Mouse (Mus musculus) telencephalon, adult 2 months (tissue): ENCODE data around the gene Gpr146.
A peak's percentile ranks its signal among the peaks of the same experiment; 100 is the strongest.

Experiments
- DNase-seq: peaks from one replicate; pipeline ENCODE4 v3.0.0-alpha.2; 2011; ENCODE audit warnings: low read depth, low spot score

The Gpr146 gene

DNA sequence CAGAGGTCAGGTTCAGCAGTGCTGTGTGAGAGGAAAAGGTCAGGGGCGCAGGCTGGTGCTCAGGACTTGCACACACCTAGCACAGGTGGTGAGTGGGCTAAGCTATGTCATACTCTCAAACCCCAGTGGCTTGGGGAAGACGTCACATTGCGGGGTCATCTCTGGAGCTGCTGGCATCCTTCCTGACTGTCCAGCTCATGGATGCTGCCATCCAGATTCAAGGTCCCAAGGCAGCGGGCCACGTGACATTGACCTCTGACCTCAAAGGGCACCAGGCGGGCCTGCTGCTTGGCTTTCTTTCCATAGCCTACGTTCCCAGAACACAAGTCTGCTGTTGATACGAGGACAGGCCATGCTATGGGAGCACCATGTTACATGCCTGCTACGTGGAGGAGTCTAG, 49.5 kb downstream of the Gpr146 start:
- DNase-seq: no peak

DNA sequence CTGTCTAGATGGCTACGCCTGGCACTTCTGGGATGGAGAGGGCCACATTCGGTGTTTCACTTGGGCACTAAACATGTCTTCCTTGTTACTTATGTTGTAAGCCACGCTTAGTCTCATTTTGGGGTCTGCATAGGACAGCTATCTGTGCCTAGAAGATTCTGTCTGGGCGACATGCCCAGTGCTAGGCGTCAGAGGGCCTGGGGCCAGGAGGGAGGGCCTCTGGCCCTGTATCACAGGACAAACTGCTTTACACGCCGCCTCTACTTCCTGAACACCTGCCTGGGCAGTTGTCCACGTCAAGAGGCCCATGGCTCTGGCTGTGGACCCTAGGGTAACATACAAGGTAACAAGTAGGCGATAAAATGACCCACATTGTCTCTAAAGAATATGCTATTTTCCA, 50.5 kb downstream of the Gpr146 start:
- DNase-seq: no peak

DNA sequence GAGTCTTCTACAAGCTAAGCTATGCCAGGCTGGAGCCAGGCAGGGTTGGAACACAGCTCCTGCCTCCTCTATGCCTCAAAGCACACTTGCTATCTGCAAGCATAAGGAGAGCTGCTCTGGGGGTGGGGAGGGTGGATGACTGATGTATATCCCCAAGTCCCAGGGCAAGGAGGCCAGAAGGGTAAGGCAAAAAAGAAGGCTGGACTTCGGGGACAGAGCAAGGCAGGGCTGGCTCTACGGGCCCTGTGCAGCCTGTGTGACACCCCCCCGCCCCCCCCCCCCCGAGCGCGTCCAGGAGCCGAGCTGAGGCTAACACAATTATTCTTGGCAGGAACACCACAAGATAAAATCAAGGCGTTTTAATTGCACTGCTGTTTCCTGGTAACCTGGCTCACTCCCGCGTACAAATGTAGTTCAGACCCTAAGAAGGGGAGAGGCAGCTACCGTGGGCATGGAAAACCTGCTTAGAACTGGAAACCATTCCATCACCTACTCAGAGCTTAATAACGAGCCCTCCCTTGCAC, 52.4 kb downstream of the Gpr146 start:
- no peak for DNase-seq

DNA sequence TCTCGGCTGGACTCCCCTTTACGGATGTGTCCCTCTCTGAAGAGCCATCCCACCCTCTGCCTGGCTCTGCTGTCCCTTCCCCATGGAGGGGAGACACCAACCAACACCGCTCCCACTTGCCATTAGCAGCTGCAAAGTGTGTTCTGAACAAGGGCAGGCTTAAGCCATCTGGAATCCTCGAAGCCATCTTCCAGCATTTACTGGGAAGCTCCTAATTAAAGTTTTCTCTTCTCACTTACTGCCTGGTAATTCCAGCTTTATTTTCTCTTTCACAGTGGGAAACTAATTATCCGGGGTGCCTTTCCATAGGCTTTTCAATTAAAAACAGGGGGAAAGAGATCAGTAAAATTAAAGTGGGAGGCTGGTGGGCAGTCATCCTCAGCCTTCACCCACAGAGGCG, 54.8 kb downstream of the Gpr146 start:
- no peak for DNase-seq

DNA sequence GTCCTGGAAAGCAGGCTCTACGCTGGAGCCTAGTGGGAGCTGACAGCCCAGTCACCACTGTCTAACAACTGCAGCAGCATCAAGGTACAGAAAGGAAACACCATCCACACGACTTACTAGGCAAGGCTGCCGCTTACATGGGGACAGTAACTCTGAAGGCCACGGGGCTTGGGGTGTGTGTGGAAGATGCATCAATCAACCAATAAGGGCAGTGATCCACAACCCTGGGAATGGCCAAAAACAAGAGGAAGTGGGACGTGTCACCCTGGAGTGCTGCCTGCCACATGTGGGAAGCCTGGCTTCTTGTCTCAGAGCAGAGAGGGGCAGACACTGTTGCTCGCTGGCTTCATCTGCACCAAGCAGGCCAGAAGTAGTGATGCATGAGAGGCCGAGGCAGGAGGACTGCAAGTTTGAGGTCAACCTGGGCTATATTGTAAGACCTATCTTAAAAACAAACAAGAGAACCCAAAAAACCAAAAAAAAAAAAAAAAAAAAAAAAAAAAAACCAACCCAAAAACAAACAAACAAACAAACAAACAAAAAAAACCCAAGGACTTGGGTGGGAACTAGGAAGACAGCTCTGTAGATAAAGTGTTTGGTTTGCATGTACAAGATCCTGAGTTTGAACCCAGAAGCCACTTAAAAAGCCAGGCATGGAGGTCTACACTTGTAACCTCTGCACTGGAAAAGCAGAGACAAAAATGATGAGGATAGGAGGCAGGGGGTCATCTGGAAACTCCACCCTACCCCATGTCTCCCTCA, 55.4 kb downstream of the Gpr146 start:
- no peak for DNase-seq

DNA sequence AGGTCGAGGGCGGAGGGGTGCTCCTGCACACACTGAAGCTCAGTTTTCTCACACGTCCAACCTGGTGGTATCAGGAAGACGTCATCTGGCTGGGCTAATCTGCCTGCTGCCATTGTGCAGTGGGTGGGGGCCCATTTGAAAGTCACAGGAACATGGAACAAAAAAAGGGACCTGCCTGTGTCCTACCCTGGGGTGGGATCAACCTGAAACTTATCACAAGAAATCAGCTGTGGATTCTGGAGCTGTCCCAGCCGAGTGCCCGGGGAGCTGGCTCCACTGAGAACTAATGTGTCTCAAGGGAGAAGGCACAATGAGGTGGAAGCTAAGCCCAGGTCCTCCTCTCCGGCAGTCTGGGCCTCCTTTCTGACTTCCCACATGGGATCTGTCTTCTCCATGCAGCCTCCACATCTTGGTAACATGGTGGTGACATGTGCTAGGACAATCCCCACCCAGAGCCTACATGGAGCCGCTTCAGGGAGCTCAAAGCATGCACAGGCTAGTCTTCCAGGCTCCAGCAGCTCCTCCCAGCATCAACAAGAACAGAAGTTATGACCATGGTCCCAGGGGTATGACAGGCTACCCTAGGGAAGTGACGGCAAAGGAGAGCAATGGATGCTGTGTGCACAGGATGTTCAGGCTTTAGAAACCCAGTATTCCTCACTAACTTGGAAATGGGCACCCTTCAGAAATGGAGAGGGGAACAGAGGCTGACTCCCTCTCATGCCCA, 56.5 kb downstream of the Gpr146 start:
- no peak for DNase-seq

DNA sequence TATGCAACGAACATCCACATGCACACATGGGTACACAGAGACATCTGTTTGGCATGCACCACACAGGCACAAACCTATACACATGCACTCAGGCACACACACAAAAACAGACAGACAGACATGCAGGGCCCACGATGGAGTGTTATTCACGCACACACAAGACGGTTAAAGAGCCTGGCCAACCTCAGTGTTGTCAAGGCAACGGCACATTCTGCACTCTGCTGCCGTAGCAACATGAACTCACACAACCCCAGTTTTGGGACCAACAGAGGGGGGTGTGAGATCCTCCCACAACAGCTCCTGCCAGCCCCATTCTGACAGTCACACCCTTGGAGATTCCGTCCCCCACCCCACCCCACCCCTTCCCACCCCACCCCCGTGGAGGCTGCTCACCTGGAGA, 57.4 kb downstream of the Gpr146 start:
- DNase-seq: peak; percentile 91

DNA sequence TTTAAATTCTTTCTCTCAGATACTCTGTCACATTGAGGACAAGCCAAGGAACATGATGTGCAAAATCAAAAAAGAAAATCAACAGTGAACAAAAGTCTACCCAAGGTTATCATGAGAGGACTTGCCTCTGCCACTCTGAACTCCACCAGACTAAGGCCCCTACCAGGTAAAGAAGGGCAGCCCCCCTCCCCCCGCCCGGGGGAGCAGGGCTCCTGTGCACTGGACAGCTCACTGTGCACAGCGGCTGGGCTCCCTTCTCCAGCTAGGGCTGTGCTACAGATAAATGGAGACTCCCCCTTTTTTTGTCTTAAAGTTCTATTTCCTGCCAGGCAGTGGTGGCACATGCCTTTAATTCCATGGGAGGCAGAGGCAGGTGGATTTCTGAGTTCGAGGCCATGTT, 60.3 kb downstream of the Gpr146 start:
- no peak for DNase-seq

DNA sequence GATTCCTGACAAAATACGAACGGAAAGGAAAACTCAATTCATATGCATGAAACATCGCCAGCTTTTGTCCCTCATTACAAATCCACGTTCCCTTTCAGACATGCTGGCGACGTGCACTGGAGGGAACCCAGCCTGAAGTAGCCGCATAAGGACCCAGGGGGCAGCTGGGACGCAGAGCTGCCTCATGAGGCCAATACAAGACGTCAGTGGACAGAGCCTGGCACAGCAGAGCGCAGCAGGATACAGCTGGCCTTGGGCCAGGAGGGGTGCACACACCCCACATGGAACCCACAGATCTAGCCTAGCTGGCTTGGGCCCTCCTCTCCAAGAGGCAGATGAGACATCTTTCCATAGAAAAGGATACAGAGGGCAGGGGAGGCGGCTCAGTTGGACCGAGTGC, 60.9 kb downstream of the Gpr146 start:
- no peak for DNase-seq

DNA sequence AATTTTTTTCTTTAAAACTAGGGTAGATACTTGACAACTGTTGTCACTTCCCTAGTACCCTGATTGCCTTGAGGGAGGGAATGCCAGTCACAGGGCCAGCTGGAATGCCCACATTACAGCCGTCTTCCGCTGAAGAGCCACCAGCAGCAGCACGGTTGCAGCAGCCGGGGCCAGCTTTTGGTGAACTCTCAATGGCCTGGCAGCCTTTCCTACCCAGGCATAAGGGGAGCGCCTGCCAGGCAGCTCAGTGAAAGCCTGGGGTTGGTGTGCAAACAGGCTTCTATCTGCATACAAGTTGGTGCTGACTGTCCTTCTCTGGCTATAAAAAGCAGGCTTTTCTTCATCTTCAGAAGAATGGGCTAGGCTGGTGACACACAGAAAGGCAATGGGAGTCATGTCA, 63.0 kb downstream of the Gpr146 start:
- DNase-seq: no peak

DNA sequence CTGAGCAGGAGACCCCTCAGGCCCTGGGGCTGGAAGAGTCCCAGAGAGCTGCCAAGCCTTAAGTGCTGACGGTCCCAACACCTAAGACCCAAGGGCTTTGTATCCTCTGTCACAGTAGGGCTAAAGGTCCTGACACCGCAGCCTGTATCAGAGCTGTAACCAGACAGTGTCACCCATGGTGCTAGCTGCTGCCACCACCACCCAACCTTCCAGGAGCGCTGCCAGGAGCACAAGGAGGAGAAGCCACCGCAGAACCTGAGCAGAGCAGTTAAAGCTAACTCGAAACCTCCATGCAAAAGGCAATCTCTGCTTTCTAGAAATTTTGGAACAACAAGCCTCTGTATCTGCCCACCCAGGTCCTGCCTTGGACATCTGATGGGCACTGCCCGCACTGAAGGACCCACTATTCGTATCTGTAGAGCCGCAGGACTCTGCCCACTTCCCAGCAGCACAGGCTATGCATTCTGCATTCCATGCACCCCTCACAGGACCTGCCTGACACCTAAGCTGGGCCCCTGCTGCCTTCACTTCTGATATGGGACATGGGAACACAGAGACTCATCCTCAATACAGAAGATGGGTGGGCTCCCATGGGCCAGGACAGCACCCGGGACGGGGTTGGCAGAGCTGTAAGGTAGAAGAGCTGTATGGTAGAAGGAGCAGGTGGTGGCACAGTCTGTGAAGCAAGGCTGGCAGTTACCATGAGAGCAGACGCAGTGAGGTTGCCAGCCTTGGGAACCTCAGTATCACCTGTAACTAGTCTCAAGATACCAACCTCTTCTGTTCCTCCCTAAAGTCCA, 63.6 kb downstream of the Gpr146 start:
- no peak for DNase-seq

DNA sequence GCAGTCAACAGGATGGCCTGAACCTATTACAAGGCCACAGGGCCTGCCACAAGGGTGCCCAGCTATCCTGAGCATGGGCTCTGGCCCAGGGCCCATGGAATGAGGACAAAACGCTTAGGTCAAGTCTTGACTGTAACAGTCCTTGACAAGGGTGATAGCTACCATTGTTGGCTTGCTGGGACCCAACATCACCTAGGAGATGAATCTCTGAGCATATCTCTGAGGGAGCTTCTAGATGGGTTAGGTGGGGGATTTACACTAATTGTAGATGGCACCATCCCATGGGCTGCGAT, 64.2 kb downstream of the Gpr146 start:
- DNase-seq: no peak

DNA sequence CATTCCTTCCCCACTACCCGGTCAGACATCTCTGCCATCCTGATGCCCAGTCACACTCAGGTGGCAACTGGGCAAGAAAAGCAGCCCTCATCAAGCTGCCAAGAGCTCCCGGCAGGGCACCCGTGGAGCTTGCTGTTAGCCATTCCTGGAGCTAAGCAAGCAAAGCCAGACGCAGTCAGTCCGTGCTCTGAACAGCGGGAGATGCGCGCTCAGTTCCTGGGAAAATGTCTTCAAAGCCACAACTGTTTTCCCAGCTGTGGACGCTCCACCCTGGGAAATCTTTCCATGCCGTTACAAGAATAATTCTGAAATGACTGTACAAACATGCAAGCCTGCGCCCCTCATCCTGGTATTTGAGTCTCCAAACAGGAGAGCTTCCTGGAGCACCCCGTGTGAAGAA, 64.9 kb downstream of the Gpr146 start:
- no peak for DNase-seq

DNA sequence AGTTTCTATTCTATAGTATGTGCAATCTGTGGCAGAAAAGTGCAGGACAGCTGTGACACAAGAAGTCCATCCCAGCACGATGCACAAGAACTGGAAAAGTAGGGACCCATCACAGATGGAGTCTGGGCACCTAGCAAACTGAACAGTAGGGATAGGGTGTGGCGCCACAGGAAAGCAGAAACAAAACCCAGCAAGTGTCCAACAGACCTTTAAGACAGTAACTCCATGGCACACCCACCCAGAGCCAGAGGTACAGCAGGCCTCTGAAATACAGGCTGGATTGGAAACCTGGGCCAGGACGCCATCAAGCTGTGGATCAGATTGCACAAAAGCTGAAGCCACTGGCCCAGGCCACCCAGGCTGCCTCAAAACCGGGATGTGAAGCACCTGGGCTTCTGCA, 65.5 kb downstream of the Gpr146 start:
- no peak for DNase-seq

DNA sequence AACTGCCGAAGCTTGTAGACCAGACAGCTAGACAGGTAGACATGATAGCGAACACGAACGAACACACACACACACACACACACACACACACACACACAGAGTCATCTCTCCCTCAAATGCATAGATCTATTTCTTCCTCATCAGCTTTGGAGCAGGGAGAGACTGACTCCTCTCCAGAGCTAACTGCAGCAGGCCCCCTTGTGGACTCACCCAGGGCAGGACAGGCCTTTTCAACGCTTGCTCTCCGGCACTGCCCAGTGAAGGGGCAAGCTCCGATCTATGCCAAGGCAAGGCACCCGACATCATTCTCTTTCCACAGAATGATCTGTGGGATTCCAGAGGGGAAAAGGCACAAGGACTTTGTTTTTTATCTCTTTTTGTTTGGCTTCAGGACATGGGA, 67.8 kb downstream of the Gpr146 start:
- no peak for DNase-seq
